Mouse (Mus musculus): Measurements from ENCODE around the gene Zfp574.

- no peak for TF ChIP-seq CTCF (IDR thresholded peaks at IDR 0.05; ENCODE audit: extremely low read depth, insufficient read depth, insufficient read length, insufficient replicate concordance)
- no peak for TF ChIP-seq POLR2A (IDR thresholded peaks at IDR 0.05; ENCODE audit: low read depth, low read length)
These were observed 34.6 kb downstream of the Zfp574 start for GRCm38 (mm10) chr7:25106790-25107502.
